Mouse (Mus musculus) heart, adult 2 months (tissue): Measurements from ENCODE around the gene Tnfaip8l1.

ENCODE experiments used
- CTCF ChIP-seq: fragments of 200-600 bp; IDR thresholded peaks from 2 replicates; pipeline ENCODE4 v1.8.1; 2022; ENCODE audit warnings: antibody characterized with exemption, mild to moderate bottlenecking, moderate library complexity
- EP300 ChIP-seq: fragments of 200-500 bp; IDR thresholded peaks from 2 replicates; pipeline ENCODE4 v1.6.1; 2011; ENCODE audit warnings: low read depth, low read length, control low read depth; ENCODE audit not compliant: insufficient read depth

- TF ChIP-seq CTCF (peak; percentile 58), EP300 (peak; percentile 83; the same call in 1 of the 2 replicates)
Measured at GRCm38 (mm10) chr17:56218377-56219191, 56.3 kb downstream of the Tnfaip8l1 start, which contains the start of gene Dpp9.
